Mouse (Mus musculus) liver, embryonic 12.5 days (tissue): ENCODE results near the gene Mindy2. TPM values are rescaled to one million over a fixed set of nuclear protein-coding genes. Genes with fewer than 3 reads are reported as not detected.

Experiments used
- ATAC-seq: fragments of 200-750 bp; cut with Nextera tagmentation; 2 replicates; pipeline ENCODE4 v1.8.0; 2017; ENCODE audit warnings: moderate number of reproducible peaks, mild to moderate bottlenecking, moderate library complexity
- H3K27ac ChIP-seq: fragments of 300-500 bp; sonication (generic); 2 replicates; pipeline ENCODE4 v1.5.1; 2016; ENCODE audit warnings: mild to moderate bottlenecking
- H3K27me3 ChIP-seq: fragments of 300-500 bp; sonication (generic); replicated peaks from 2 replicates; pipeline ENCODE4 v1.6.1; 2016; ENCODE audit warnings: mild to moderate bottlenecking, moderate library complexity
- H3K36me3 ChIP-seq: fragments of 300-500 bp; sonication (generic); 2 replicates; pipeline ENCODE4 v1.6.1; 2016; ENCODE audit warnings: mild to moderate bottlenecking, moderate library complexity
- H3K4me1 ChIP-seq: fragments of 300-500 bp; sonication (generic); 2 replicates; pipeline ENCODE4 v1.6.1; 2016
- H3K4me2 ChIP-seq: fragments of 300-500 bp; sonication (generic); 2 replicates; pipeline ENCODE4 v1.6.1; 2016; ENCODE audit warnings: mild to moderate bottlenecking, moderate library complexity
- H3K4me3 ChIP-seq: fragments of 300-500 bp; sonication (generic); 2 replicates; pipeline ENCODE4 v1.5.1; 2016; ENCODE audit warnings: mild to moderate bottlenecking, moderate library complexity
- H3K9ac ChIP-seq: fragments of 300-500 bp; sonication (generic); 2 replicates; pipeline ENCODE4 v1.6.1; 2016; ENCODE audit warnings: mild to moderate bottlenecking, moderate library complexity
- H3K9me3 ChIP-seq: fragments of 300-500 bp; sonication (generic); replicated peaks from 2 replicates; pipeline ENCODE4 v1.6.1; 2016; ENCODE audit warnings: mild to moderate bottlenecking, moderate library complexity
- WGBS: fragments of 180-500 bp; shearing (Covaris S2); methylation state at CpG from one replicate; pipeline ENCODE4 v1.1.7; 2016; ENCODE audit not compliant: insufficient replicate concordance; 5-methylcytosine and 5-hydroxymethylcytosine counted together
- polyA plus RNA-seq: library from polyadenylated mRNA; unstranded; fragments of >200 nt; fragmentation: Nextera tagmentation; extraction: Ambion mirVana; gene quantifications from 2 replicates; pipeline ENCODE4 v1.2.1, GENCODE M21; 2016

Mindy2 gene
- polyA plus RNA-seq, result 28.9 and 29.6 TPM in 2 replicates

DNA sequence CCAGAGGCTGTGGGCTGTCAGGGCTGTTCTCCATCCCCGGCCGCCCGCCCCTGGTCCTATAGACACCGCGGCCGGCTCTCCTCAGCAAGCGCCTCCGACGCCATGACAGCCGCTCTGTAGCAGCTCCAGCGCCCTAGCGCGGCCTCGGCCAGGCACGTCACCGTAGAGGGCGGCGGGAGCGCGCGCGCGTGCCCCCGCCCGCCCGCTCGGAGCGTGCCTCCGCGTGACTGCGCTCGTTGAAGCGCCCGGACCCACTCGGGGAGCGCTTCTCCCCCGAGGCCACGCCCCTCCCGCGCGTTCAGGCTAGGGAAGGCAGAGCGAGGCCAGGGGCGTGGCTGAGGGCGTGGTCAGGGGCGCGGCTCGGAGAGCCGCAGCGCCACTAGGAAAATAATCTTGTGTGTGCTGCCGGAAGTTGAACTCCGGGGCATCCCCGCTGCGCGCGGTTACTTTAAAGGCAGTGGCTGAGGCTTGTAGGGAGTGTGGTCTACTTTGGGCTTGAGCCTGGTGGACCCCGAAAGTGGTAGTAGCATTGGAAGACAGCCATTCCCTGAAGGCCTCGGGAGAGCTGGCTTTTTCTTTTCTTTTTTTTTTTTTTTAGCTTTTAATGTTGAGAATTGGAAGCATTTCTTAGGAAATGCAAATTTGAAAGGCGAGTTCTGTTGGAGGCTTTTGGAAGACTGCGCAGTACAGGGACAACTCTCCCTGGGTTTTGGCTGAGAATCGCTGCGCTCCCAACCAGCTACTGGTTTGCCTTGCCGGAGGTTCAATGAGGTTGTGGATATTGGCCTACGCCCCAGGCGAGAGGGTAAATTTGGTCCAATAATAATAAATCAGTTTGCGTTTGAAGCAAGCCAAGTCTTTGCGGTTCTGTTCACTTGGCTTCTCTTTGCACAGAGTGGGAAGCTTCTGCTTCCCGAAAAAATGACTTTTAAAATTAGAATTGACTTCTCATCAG, at the start of gene Mindy2:
Mindy2 (minus strand) TSS at position 162 of the 955 bp plus-strand sequence.
- 2% methylated on average over 67 of the region's 67 CpGs for WGBS
- ATAC-seq, result peak; percentile 95
- H3K9me3 ChIP-seq, result no peaks in the 10 kb centered on the region
- H3K4me2 ChIP-seq, result peak within 1 kb of the TSS; percentile 91
- H3K4me1 ChIP-seq, result peaks cover 48% of the 10 kb centered on the region
- H3K27me3 ChIP-seq, result no peaks in the 10 kb centered on the region
- peak within 1 kb of the TSS; percentile 99 for H3K27ac ChIP-seq
- H3K36me3 ChIP-seq, result peaks cover 15% of the 10 kb centered on the region
- H3K4me3 ChIP-seq, result peak within 1 kb of the TSS; percentile 99
- peak within 1 kb of the TSS; percentile 100 for H3K9ac ChIP-seq

DNA sequence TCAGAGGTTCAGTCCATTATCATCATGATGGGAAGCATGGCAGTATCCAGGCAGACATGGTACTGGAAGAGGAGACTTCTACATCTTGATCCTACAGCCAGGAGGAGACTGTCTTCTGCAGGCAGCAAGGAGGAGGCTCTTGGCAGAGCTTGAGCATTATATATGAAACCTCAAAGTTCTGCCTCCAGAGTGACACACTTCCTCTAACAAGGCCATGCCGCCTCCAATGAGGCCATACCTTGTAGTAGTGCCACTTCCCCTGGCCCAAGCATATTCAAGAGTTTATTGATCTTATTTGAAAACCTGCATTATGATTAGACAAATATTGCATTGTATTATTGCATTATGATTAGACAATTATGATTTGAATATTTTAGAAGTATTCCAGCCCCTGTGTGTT, 49.5 kb upstream of the Mindy2 start:
- no peak overlapping the region for H3K4me2 ChIP-seq
- H3K9ac ChIP-seq, result no peak overlapping the region
- H3K4me3 ChIP-seq, result no peak overlapping the region
- ATAC-seq, result no peak
- no peaks in the 10 kb centered on the region for H3K9me3 ChIP-seq
- peaks cover 35% of the 10 kb centered on the region for H3K4me1 ChIP-seq
- peaks cover 64% of the 10 kb centered on the region for H3K36me3 ChIP-seq
- H3K27ac ChIP-seq, result no peak overlapping the region
- WGBS, result 80% methylated on average over 1 of the region's 1 CpGs
- H3K27me3 ChIP-seq, result no peaks in the 10 kb centered on the region

GRCm38 (mm10) chr9:70703597-70704203, 46.7 kb upstream of the Mindy2 start:
- peak; percentile 93 for ATAC-seq
- H3K27ac ChIP-seq, result peak overlapping the region; percentile 72
- H3K4me1 ChIP-seq, result peaks cover 47% of the 10 kb centered on the region
- no peaks in the 10 kb centered on the region for H3K9me3 ChIP-seq
- H3K36me3 ChIP-seq, result peaks cover 39% of the 10 kb centered on the region
- peak overlapping the region; percentile 46 for H3K4me2 ChIP-seq
- H3K27me3 ChIP-seq, result no peaks in the 10 kb centered on the region
- WGBS, result 54% methylated on average over 5 of the region's 5 CpGs
- no peak overlapping the region for H3K9ac ChIP-seq
- no peak overlapping the region for H3K4me3 ChIP-seq

- Histone ChIP-seq H3K4me3 (no peak overlapping the region), H3K36me3 (no peaks in the 10 kb centered on the region), H3K27ac (peak overlapping the region; percentile 59), H3K9ac (no peak overlapping the region), H3K4me2 (no peak overlapping the region), H3K4me1 (peaks cover 75% of the 10 kb centered on the region), H3K9me3 (no peaks in the 10 kb centered on the region), H3K27me3 (no peaks in the 10 kb centered on the region)
- peak; percentile 44; the same call in 1 of the 2 replicates for ATAC-seq
- 15% methylated on average over 1 of the region's 1 CpGs for WGBS
Measured at GRCm38 (mm10) chr9:70698090-70698489, 41.1 kb upstream of the Mindy2 start.

GRCm38 (mm10) chr9:70695723-70696122, 38.7 kb upstream of the Mindy2 start:
- Histone ChIP-seq H3K36me3 (0 out of 2 replicates have a peak, but pooled peaks cover 2% of the 10 kb centered on the region), H3K27me3 (no peaks in the 10 kb centered on the region), H3K4me2 (no peak overlapping the region), H3K4me3 (no peak overlapping the region), H3K9me3 (no peaks in the 10 kb centered on the region), H3K27ac (no peak overlapping the region), H3K4me1 (peaks cover 71% of the 10 kb centered on the region), H3K9ac (no peak overlapping the region)
- ATAC-seq, result peak; percentile 50; the same call in 1 of the 2 replicates
- 69% methylated on average over 2 of the region's 2 CpGs for WGBS

- H3K27ac ChIP-seq, result 0 out of 2 replicates have a peak overlapping the region, but pooled peaks have one; percentile 45
- no peaks in the 10 kb centered on the region for H3K27me3 ChIP-seq
- 0 out of 2 replicates have a peak overlapping the region, but pooled peaks have one; percentile 8 for H3K4me2 ChIP-seq
- peaks cover 77% of the 10 kb centered on the region for H3K4me1 ChIP-seq
- no peak for ATAC-seq
- no peak overlapping the region for H3K9ac ChIP-seq
- H3K9me3 ChIP-seq, result no peaks in the 10 kb centered on the region
- WGBS, result 51% methylated on average over 2 of the region's 2 CpGs
- H3K36me3 ChIP-seq, result 0 out of 2 replicates have a peak, but pooled peaks cover 2% of the 10 kb centered on the region
- H3K4me3 ChIP-seq, result no peak overlapping the region
Measured at GRCm38 (mm10) chr9:70691772-70692693, 35.1 kb upstream of the Mindy2 start.

DNA sequence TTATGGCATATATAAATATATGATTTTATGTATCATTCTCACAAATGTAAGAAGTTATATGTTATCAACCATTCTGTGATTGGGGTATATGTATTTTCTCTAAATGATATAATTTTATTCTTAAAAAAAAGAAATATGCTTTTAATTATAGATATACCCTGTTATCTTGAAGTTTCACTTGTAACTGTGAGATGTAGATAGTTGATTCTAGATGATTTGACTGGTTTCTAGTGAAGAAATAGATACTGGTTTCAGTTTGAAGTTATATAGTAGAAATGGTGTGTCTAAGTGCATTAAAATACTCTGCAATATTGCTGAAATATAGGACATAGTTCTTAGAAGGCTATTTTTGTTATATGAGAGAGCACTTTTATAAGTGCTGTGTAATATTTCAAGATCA, 33.6 kb upstream of the Mindy2 start:
- Histone ChIP-seq H3K27me3 (no peaks in the 10 kb centered on the region), H3K4me1 (peaks cover 81% of the 10 kb centered on the region), H3K36me3 (peaks cover 5% of the 10 kb centered on the region; the same call in 1 of the 2 replicates), H3K4me2 (peak overlapping the region; percentile 34; the same call in 1 of the 2 replicates), H3K9me3 (no peaks in the 10 kb centered on the region), H3K9ac (no peak overlapping the region), H3K4me3 (no peak overlapping the region), H3K27ac (no peak overlapping the region)
- 0 out of 2 replicates have a peak, but pooled peaks have one; percentile 55 for ATAC-seq

DNA sequence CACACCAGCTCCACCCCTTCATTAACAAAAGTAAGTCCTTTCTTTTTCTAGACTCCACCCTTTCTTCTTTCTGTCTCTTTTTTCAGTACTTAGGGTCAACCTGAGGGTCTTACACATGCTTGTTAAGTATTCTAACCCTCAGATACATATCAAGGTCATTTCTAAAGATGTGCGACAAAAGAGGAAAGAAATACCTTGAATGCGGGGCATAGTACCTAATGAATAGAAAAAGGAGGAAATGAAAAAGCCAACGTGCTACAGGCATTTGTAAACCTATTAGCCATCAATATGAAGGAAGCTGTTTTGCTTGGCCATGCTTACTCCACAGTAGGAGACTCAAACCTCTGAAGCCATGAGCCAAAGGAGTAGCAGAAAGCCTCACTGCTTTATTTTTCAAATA, 33.0 kb upstream of the Mindy2 start:
- ATAC-seq, result no peak
- peaks cover 10% of the 10 kb centered on the region; the same call in 1 of the 2 replicates for H3K36me3 ChIP-seq
- H3K9me3 ChIP-seq, result no peaks in the 10 kb centered on the region
- 59% methylated on average over 3 of the region's 3 CpGs for WGBS
- H3K4me3 ChIP-seq, result no peak overlapping the region
- peaks cover 82% of the 10 kb centered on the region for H3K4me1 ChIP-seq
- peak overlapping the region; percentile 50; the same call in 1 of the 2 replicates for H3K9ac ChIP-seq
- H3K27me3 ChIP-seq, result no peaks in the 10 kb centered on the region
- H3K4me2 ChIP-seq, result peak overlapping the region; percentile 44
- H3K27ac ChIP-seq, result peak overlapping the region; percentile 64; the same call in 1 of the 2 replicates

- 46% methylated on average over 2 of the region's 2 CpGs for WGBS
- peaks cover 18% of the 10 kb centered on the region; the same call in 1 of the 2 replicates for H3K36me3 ChIP-seq
- peaks cover 77% of the 10 kb centered on the region for H3K4me1 ChIP-seq
- H3K4me2 ChIP-seq, result 0 out of 2 replicates have a peak overlapping the region, but pooled peaks have one; percentile 4
- no peak overlapping the region for H3K9ac ChIP-seq
- H3K27me3 ChIP-seq, result no peaks in the 10 kb centered on the region
- peak; percentile 62 for ATAC-seq
- H3K9me3 ChIP-seq, result no peaks in the 10 kb centered on the region
- no peak overlapping the region for H3K4me3 ChIP-seq
- H3K27ac ChIP-seq, result peak overlapping the region; percentile 65
Measured at GRCm38 (mm10) chr9:70688301-70688968, 31.5 kb upstream of the Mindy2 start.

DNA sequence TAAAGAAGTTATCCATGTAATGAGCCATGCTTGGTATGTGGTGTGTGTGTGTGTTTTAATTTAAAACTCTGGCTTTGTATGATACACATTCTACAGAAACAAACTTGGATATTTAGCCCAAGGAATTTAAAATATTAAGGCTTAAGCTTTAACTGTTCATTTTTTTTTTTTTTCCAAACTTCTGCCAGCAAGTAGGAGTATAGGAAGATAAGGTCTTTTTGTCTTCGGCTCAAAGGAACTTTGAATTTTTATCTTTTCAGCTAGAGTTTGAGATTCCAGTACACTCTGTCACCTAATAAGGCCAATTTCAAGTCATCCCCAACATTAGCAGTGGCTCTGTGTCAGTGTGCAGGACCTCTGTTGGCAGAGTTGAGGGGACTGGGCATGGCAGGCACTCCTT, 25.2 kb upstream of the Mindy2 start:
- WGBS, result 3% methylated on average over 1 of the region's 1 CpGs
- Histone ChIP-seq H3K4me1 (peaks cover 62% of the 10 kb centered on the region), H3K36me3 (peaks cover 22% of the 10 kb centered on the region; the same call in 1 of the 2 replicates), H3K4me3 (peak overlapping the region; percentile 99), H3K27me3 (no peaks in the 10 kb centered on the region), H3K9ac (peak overlapping the region; percentile 100), H3K9me3 (no peaks in the 10 kb centered on the region), H3K27ac (peak overlapping the region; percentile 72), H3K4me2 (peak overlapping the region; percentile 69)
- ATAC-seq, result no peak
